Mouse (Mus musculus): Measurements from ENCODE around the gene Arfgap1. TPM values are rescaled to one million over a fixed set of nuclear protein-coding genes. Genes with fewer than 3 reads are reported as not detected.

The Arfgap1 gene
- polyA plus RNA-seq, 2 experiments, result 16.6 to 20.6 TPM

DNA sequence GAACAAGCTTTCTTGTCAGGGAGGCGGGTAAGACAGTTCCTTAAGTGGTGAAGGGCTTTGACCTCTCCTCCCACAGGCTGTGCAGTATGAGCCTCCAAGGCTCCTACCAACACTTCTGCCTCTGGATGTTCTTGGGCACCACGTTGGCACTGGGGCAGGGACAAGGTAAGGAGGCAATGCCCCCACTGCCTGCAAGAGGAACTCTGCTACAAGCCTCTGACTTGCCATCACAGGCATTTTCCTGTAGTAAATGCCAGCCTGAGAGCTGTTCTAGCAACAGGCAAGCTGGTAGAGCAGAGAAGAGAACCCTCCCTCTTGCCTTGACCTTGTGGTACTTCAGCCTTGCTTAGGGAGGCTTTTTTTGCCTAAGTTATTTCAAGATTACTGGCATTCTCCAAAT is 19.4 kb downstream of the Arfgap1 start, which contains the start of gene Col20a1:
Col20a1 (plus strand) TSS at position 87 of the 400 bp plus-strand sequence.
- no peak within 1 kb of the TSS for H3K4me2 ChIP-seq (ENCODE audit: low read depth)
- H3K27me3 ChIP-seq (ENCODE audit: control insufficient read depth, insufficient read depth, low read length), result no peaks in the 10 kb centered on the region
- no peak for TF ChIP-seq EP300 (IDR thresholded peaks at IDR 0.05; ENCODE audit: low read depth)
- TF ChIP-seq CTCF (IDR thresholded peaks at IDR 0.05; ENCODE audit: low read depth), result no peak
- H3K9ac ChIP-seq (replicated peaks), result no peak within 1 kb of the TSS
- peaks cover 3% of the 10 kb centered on the region; the same call in 1 of the 2 replicates for H3K36me3 ChIP-seq (replicated peaks; ENCODE audit: control insufficient read depth, insufficient read depth, low read depth)
- no peak within 1 kb of the TSS for H3K4me3 ChIP-seq (ENCODE audit: insufficient read depth in 1 of 2, low read depth in 2 of 2, low read length in 2 of 2)
- H3K4me1 ChIP-seq (replicated peaks; ENCODE audit: control insufficient read depth in 2 of 2, insufficient read depth in 2 of 2, low read length in 1 of 2), result no peaks in the 10 kb centered on the region
- H3K9me3 ChIP-seq (ENCODE audit: control insufficient read depth, low read length), result no peaks in the 10 kb centered on the region
- ATAC-seq (ENCODE audit: insufficient read depth), result no peak
- WGBS (ENCODE audit: insufficient replicate concordance), result 50% methylated on average over 2 of the region's 2 CpGs
- H3K27ac ChIP-seq, result no peak within 1 kb of the TSS
- DNase-seq (ENCODE audit: low read depth in 3 of 3, low spot score in 3 of 3), result no peak

DNA sequence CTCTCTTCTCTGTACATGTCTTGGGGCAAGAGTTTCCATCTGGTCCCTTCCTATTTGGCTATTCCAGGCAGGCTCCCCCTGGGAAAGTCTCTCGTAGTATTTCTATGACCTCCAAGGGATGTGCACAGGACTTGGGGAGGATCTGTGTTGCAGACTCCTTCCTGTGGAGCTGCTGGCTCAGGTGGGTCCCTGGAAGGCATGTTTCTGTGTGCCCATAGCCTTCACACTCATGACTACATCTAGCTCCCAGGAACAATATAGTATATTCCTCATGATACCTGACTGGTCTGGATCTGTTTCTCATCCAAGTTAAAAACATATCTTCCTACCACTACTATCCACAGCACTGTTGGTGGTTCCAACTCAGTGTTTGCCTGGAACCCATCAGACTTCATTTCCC is 20.0 kb downstream of the Arfgap1 start:
- no peaks in the 10 kb centered on the region; the same call in 1 of the 2 replicates for H3K36me3 ChIP-seq (replicated peaks; ENCODE audit: control insufficient read depth, insufficient read depth, low read depth)
- H3K9me3 ChIP-seq (ENCODE audit: control insufficient read depth, low read length), result no peaks in the 10 kb centered on the region
- no peak for DNase-seq (ENCODE audit: low read depth in 3 of 3, low spot score in 3 of 3)
- ATAC-seq (ENCODE audit: insufficient read depth), result no peak
- 47% methylated on average over 1 of the region's 1 CpGs for WGBS (ENCODE audit: insufficient replicate concordance)
- H3K27me3 ChIP-seq (ENCODE audit: control insufficient read depth, insufficient read depth, low read length), result no peaks in the 10 kb centered on the region
- H3K4me3 ChIP-seq (ENCODE audit: insufficient read depth in 1 of 2, low read depth in 2 of 2, low read length in 2 of 2), result no peak overlapping the region
- H3K27ac ChIP-seq, result no peak overlapping the region
- no peaks in the 10 kb centered on the region for H3K4me1 ChIP-seq (replicated peaks; ENCODE audit: control insufficient read depth in 2 of 2, insufficient read depth in 2 of 2, low read length in 1 of 2)
- H3K9ac ChIP-seq (replicated peaks), result no peak overlapping the region
- no peak for TF ChIP-seq CTCF (IDR thresholded peaks at IDR 0.05; ENCODE audit: low read depth)
- TF ChIP-seq EP300 (IDR thresholded peaks at IDR 0.05; ENCODE audit: low read depth), result no peak
- H3K4me2 ChIP-seq (ENCODE audit: low read depth), result no peak overlapping the region

GRCm38 (mm10) chr2:180987432-180988030 is 20.5 kb downstream of the Arfgap1 start:
- ATAC-seq (ENCODE audit: insufficient read depth) (no peak), DNase-seq (ENCODE audit: low read depth in 3 of 3, low spot score in 3 of 3) (no peak)
- TF ChIP-seq EP300 (IDR thresholded peaks at IDR 0.05; ENCODE audit: low read depth), result no peak
- TF ChIP-seq CTCF (IDR thresholded peaks at IDR 0.05; ENCODE audit: low read depth), result no peak
- whole genome bisulfite sequencing (ENCODE audit: insufficient replicate concordance), result 80% methylated on average over 5 of the region's 5 CpGs
- Histone ChIP-seq H3K27me3 (ENCODE audit: control insufficient read depth, insufficient read depth, low read length) (no peaks in the 10 kb centered on the region), H3K9ac (replicated peaks) (no peak overlapping the region), H3K4me1 (replicated peaks; ENCODE audit: control insufficient read depth in 2 of 2, insufficient read depth in 2 of 2, low read length in 1 of 2) (no peaks in the 10 kb centered on the region), H3K9me3 (ENCODE audit: control insufficient read depth, low read length) (no peaks in the 10 kb centered on the region), H3K27ac (no peak overlapping the region), H3K4me2 (ENCODE audit: low read depth) (no peak overlapping the region), H3K36me3 (replicated peaks; ENCODE audit: control insufficient read depth, insufficient read depth, low read depth) (no peaks in the 10 kb centered on the region), H3K4me3 (ENCODE audit: insufficient read depth in 1 of 2, low read depth in 2 of 2, low read length in 2 of 2) (no peak overlapping the region)

- H3K27ac ChIP-seq, result no peak overlapping the region
- TF ChIP-seq CTCF (IDR thresholded peaks at IDR 0.05; ENCODE audit: low read depth) (no peak), EP300 (IDR thresholded peaks at IDR 0.05; ENCODE audit: low read depth) (no peak)
- ATAC-seq (ENCODE audit: insufficient read depth), result no peak
- H3K9me3 ChIP-seq (ENCODE audit: control insufficient read depth, low read length), result no peaks in the 10 kb centered on the region
- H3K9ac ChIP-seq (replicated peaks), result no peak overlapping the region
- no peak for DNase-seq (ENCODE audit: low read depth in 3 of 3, low spot score in 3 of 3)
- H3K4me1 ChIP-seq (replicated peaks; ENCODE audit: control insufficient read depth in 2 of 2, insufficient read depth in 2 of 2, low read length in 1 of 2), result no peaks in the 10 kb centered on the region
- H3K36me3 ChIP-seq (replicated peaks; ENCODE audit: control insufficient read depth, insufficient read depth, low read depth), result no peaks in the 10 kb centered on the region
- H3K4me2 ChIP-seq (ENCODE audit: low read depth), result no peak overlapping the region
- no peak overlapping the region for H3K4me3 ChIP-seq (ENCODE audit: insufficient read depth in 1 of 2, low read depth in 2 of 2, low read length in 2 of 2)
- 53% methylated on average over 3 of the region's 3 CpGs for WGBS (ENCODE audit: insufficient replicate concordance)
- H3K27me3 ChIP-seq (ENCODE audit: control insufficient read depth, insufficient read depth, low read length), result no peaks in the 10 kb centered on the region
These were observed 21.4 kb downstream of the Arfgap1 start for GRCm38 (mm10) chr2:180988347-180988913.

DNA sequence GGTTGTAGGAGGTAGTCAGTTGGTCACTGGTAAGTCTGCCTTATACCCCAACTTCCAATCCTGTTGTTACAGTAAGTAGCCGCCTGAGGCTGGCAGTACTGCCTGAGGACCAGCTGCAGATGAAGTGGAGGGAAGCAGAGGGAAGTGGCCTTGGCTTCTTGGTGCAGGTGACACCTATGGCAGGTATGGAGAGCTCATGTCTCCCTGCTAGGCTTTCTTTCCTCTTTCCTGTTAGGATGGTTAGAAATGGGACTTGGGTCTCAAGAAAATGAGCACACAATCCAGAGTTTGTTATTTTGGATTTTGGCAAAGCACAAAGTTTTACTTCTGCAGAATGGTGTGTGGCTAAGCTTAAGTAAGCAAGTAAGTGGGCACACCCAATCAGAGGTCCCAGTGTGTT is 21.9 kb downstream of the Arfgap1 start:
- H3K4me2 ChIP-seq (ENCODE audit: low read depth), result no peak overlapping the region
- H3K4me1 ChIP-seq (replicated peaks; ENCODE audit: control insufficient read depth in 2 of 2, insufficient read depth in 2 of 2, low read length in 1 of 2), result no peaks in the 10 kb centered on the region
- no peak for ATAC-seq (ENCODE audit: insufficient read depth)
- 54% methylated on average over 1 of the region's 1 CpGs for WGBS (ENCODE audit: insufficient replicate concordance)
- H3K27me3 ChIP-seq (ENCODE audit: control insufficient read depth, insufficient read depth, low read length), result no peaks in the 10 kb centered on the region
- no peaks in the 10 kb centered on the region for H3K9me3 ChIP-seq (ENCODE audit: control insufficient read depth, low read length)
- no peak for DNase-seq (ENCODE audit: low read depth in 3 of 3, low spot score in 3 of 3)
- no peak overlapping the region for H3K9ac ChIP-seq (replicated peaks)
- no peak overlapping the region for H3K27ac ChIP-seq
- no peaks in the 10 kb centered on the region for H3K36me3 ChIP-seq (replicated peaks; ENCODE audit: control insufficient read depth, insufficient read depth, low read depth)
- no peak overlapping the region for H3K4me3 ChIP-seq (ENCODE audit: insufficient read depth in 1 of 2, low read depth in 2 of 2, low read length in 2 of 2)
- TF ChIP-seq EP300 (IDR thresholded peaks at IDR 0.05; ENCODE audit: low read depth), result no peak
- TF ChIP-seq CTCF (IDR thresholded peaks at IDR 0.05; ENCODE audit: low read depth), result no peak
